Mouse (Mus musculus) liver, postnatal 0 days (tissue): ENCODE data around the gene Ros1. TPM values are rescaled to one million over a fixed set of nuclear protein-coding genes. Genes with fewer than 3 reads are reported as not detected.

ENCODE experiments used
- ATAC-seq: fragments of 200-750 bp; cut with Nextera tagmentation; 2 replicates; pipeline ENCODE4 v1.8.0; 2017; ENCODE audit warnings: mild to moderate bottlenecking, moderate library complexity
- DNase-seq: peaks from one replicate; pipeline ENCODE4 v3.0.0-alpha.2; 2016
- H3K27ac ChIP-seq: fragments of 300-500 bp; sonication (generic); 2 replicates; pipeline ENCODE4 v1.5.1; 2014; ENCODE audit warnings: antibody characterized with exemption, moderate library complexity, mild to moderate bottlenecking, low read depth
- H3K27me3 ChIP-seq: fragments of 300-500 bp; sonication (generic); 2 replicates; pipeline ENCODE4 v1.6.1; 2014; ENCODE audit warnings: low read length, control low read depth, mixed read lengths; ENCODE audit not compliant: insufficient read depth
- H3K36me3 ChIP-seq: fragments of 300-500 bp; sonication (generic); replicated peaks from 2 replicates; pipeline ENCODE4 v1.6.1; 2014; ENCODE audit warnings: mild to moderate bottlenecking, control low read depth, low read length, moderate library complexity, mixed read lengths; ENCODE audit not compliant: insufficient read depth
- H3K4me1 ChIP-seq: fragments of 300-500 bp; sonication (generic); 2 replicates; pipeline ENCODE4 v1.6.1; 2014; ENCODE audit warnings: antibody characterized with exemption, mild to moderate bottlenecking, control low read depth; ENCODE audit not compliant: insufficient read depth
- H3K4me2 ChIP-seq: fragments of 300-500 bp; sonication (generic); 2 replicates; pipeline ENCODE4 v1.6.1; 2014; ENCODE audit warnings: low read depth, mild to moderate bottlenecking, low read length, moderate library complexity, mixed read lengths
- H3K4me3 ChIP-seq: fragments of 300-500 bp; sonication (generic); 2 replicates; pipeline ENCODE4 v1.5.1; 2014; ENCODE audit warnings: low read depth, low read length
- H3K9ac ChIP-seq: fragments of 300-500 bp; sonication (generic); replicated peaks from 2 replicates; pipeline ENCODE4 v1.6.1; 2014; ENCODE audit warnings: mild to moderate bottlenecking, moderate library complexity
- H3K9me3 ChIP-seq: fragments of 300-500 bp; sonication (generic); 2 replicates; pipeline ENCODE4 v1.6.1; 2016; ENCODE audit warnings: mild to moderate bottlenecking, control low read depth, low read length, mixed read lengths
- CTCF ChIP-seq: sonication (generic); IDR thresholded peaks from 2 replicates; pipeline ENCODE4 v1.5.1; 2016; ENCODE audit warnings: antibody characterized with exemption, low read depth
- EP300 ChIP-seq: IDR thresholded peaks from 2 replicates; pipeline ENCODE4 v1.6.1; 2016; ENCODE audit warnings: antibody characterized with exemption, low read depth, mild to moderate bottlenecking
- WGBS: fragments of 180-500 bp; shearing (Covaris S2); extraction: QIAGEN DNeasy Blood & Tissue Kit; methylation state at CpG from one replicate; pipeline ENCODE4 v1.1.7; 2014; ENCODE audit not compliant: insufficient replicate concordance; 5-methylcytosine and 5-hydroxymethylcytosine counted together
- polyA plus RNA-seq: library from polyadenylated mRNA; unstranded; fragments of >200 nt; fragmentation: Nextera tagmentation; extraction: Ambion mirVana; gene quantifications from 2 replicates; pipeline ENCODE4 v1.2.1, GENCODE M21; 2015

Gene Ros1
- polyA plus RNA-seq, 1 experiment from 2014 or later: not detected

DNA sequence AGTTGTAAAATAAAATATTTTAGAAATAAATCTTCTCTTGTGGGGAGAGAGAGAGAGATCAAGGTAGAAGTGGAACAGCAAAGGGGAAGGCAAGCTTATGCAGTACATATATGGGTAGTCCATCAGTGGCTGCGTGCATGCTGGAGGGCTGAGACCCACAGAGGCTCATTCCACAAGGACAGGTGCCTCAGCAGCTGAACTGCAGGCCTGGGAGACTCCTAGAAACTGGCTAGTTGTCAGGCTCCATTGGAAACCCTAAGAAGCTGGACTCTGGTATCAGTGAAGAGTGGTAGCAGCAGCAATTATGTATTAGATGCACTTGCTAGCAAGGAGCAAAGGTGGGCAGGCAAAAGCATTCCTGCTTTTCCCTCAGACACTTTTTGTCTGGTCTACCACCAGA is 155.7 kb downstream of the Ros1 start:
- no peak overlapping the region for H3K9ac ChIP-seq
- DNase-seq: no peak
- WGBS: 71% methylated on average over 1 of the region's 1 CpGs

DNA sequence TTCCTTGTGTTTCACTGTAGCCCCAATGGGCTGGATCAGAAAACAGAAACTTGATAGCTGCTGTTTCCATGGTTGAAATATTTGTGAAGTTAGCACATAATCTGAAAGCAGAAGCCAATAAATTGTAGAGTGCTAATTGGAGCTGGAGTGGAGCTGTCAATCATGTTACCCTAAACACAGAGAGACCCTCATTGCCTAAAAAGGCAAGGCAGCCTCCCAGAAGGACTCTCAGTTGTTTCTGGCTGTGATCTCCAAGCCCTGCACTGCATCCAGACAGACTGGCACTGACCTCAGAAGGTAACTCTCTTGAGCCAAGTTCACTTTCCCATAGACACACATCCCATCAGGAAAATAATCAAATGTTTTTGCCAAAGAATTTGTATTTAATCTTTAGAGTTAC is 161.3 kb downstream of the Ros1 start:
- ATAC-seq (no peak), DNase-seq (no peak)
- H3K4me1 ChIP-seq: no peaks in the 10 kb centered on the region
- peaks cover 6% of the 10 kb centered on the region; the same call in 1 of the 2 replicates for H3K27me3 ChIP-seq
- TF ChIP-seq CTCF (no peak), EP300 (no peak)
- H3K9me3 ChIP-seq: no peaks in the 10 kb centered on the region
- no peak overlapping the region for H3K4me2 ChIP-seq
- no peak overlapping the region for H3K27ac ChIP-seq
- H3K9ac ChIP-seq: no peak overlapping the region
- no peaks in the 10 kb centered on the region for H3K36me3 ChIP-seq
- no peak overlapping the region for H3K4me3 ChIP-seq

More for the DNA sequence above, 155.7 kb downstream of the Ros1 start:
- Histone ChIP-seq H3K27me3 (no peaks in the 10 kb centered on the region), H3K27ac (no peak overlapping the region), H3K4me2 (no peak overlapping the region), H3K4me1 (no peaks in the 10 kb centered on the region), H3K4me3 (no peak overlapping the region), H3K9me3 (no peaks in the 10 kb centered on the region), H3K36me3 (no peaks in the 10 kb centered on the region)
- TF ChIP-seq EP300: no peak
- TF ChIP-seq CTCF: no peak
- no peak for ATAC-seq

- 4% methylated on average over 10 of the region's 10 CpGs for WGBS
- Histone ChIP-seq H3K9ac (no peak overlapping the region), H3K4me2 (no peak overlapping the region), H3K27ac (no peak overlapping the region), H3K27me3 (peaks cover 44% of the 10 kb centered on the region), H3K9me3 (no peaks in the 10 kb centered on the region), H3K4me1 (no peaks in the 10 kb centered on the region), H3K36me3 (no peaks in the 10 kb centered on the region), H3K4me3 (no peak overlapping the region)
- no peak for DNase-seq
- ATAC-seq: no peak
- TF ChIP-seq EP300 (no peak), CTCF (no peak)
These were observed 165.5 kb downstream of the Ros1 start for GRCm38 (mm10) chr10:52029421-52030080.

DNA sequence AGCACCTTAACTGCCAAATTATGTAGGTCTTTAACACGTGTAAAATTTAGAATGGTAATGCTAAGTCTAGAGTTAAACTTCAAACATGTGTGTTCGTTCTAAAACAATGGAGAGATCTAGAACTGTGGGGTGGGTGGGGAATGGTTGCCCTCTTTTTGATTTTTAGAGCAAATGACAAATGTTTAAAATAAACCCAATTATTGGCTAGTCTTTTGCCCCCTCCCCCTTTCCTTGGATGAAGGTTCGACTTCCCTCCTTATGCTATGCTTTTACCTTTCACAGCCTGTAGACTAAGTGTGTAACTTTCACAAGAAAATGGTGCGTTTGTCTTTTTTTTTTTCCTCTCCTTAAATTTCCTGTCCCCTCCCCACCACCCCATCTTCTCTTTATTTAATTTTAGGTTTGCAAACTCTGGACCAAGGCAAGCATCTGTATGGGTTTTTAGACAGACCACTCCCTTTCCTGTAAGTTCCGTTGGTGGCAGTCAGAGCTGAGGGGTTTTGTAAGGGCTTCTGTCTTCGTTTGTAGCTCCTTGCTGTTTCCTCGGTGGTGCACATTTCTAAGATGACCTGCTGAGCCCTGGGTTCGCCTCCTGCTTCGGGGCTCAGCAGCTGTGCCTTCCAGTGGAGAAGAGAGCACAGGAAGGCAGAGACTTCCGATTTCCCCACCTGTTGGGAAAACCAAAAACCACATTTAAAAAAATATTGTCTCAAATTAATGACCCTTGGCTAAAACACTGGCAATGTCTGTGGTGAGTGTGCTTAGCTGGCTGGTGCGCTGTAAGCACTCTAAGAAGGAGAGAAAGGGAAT is 166.3 kb downstream of the Ros1 start:
- Histone ChIP-seq H3K27me3 (peaks cover 52% of the 10 kb centered on the region), H3K36me3 (no peaks in the 10 kb centered on the region), H3K9ac (no peak overlapping the region), H3K4me1 (no peaks in the 10 kb centered on the region), H3K4me2 (no peak overlapping the region), H3K27ac (no peak overlapping the region), H3K9me3 (no peaks in the 10 kb centered on the region), H3K4me3 (no peak overlapping the region)
- 3% methylated on average over 11 of the region's 11 CpGs for WGBS
- no peak for DNase-seq
- ATAC-seq: no peak
- TF ChIP-seq EP300 (no peak), CTCF (no peak)

GRCm38 (mm10) chr10:52027161-52028035 is 167.6 kb downstream of the Ros1 start:
- no peaks in the 10 kb centered on the region for H3K36me3 ChIP-seq
- no peaks in the 10 kb centered on the region for H3K9me3 ChIP-seq
- H3K9ac ChIP-seq: no peak overlapping the region
- no peak for DNase-seq
- H3K4me2 ChIP-seq: no peak overlapping the region
- TF ChIP-seq CTCF: no peak
- H3K4me3 ChIP-seq: no peak overlapping the region
- no peaks in the 10 kb centered on the region for H3K4me1 ChIP-seq
- no peak for ATAC-seq
- no peak overlapping the region for H3K27ac ChIP-seq
- peaks cover 65% of the 10 kb centered on the region for H3K27me3 ChIP-seq
- WGBS: 4% methylated on average over 55 of the region's 68 CpGs

DNA sequence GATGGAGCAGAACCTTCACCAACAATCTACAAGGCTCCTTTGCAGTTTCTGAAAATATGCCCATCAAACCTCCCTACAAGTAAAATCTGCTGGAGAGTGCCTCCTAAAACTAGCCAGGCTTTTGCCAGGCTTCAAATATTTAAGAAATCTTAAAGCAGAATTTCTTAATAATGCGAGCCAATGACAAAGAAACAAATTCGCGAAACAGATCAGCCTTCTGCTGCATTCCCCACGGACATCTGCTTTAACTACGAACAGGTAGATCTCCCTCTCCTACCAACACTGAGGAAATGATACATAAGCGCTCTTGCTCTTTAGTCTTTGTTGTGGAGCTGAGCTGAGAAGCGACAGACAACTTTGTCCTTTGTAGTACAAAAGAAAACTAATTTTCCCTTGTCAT is 169.2 kb downstream of the Ros1 start:
- Histone ChIP-seq H3K27ac (no peak overlapping the region), H3K9ac (no peak overlapping the region), H3K4me2 (no peak overlapping the region), H3K4me1 (no peaks in the 10 kb centered on the region), H3K27me3 (peaks cover 81% of the 10 kb centered on the region), H3K4me3 (no peak overlapping the region), H3K9me3 (no peaks in the 10 kb centered on the region), H3K36me3 (no peaks in the 10 kb centered on the region)
- 10% methylated on average over 7 of the region's 7 CpGs for WGBS
- DNase-seq (no peak), ATAC-seq (no peak)
- no peak for TF ChIP-seq CTCF
- no peak for TF ChIP-seq EP300
